Mouse (Mus musculus) E14TG2a.4 (cell line): ENCODE results near the gene Sdk2.
A peak's percentile ranks its signal among the peaks of the same experiment; 100 is the strongest.

Experiments
- H3K27me3 ChIP-seq: 2 replicates; pipeline ENCODE4 v1.6.1; 2014; ENCODE audit warnings: low read length, control low read depth; ENCODE audit not compliant: insufficient read depth
- H3K36me3 ChIP-seq: 2 replicates; pipeline ENCODE4 v1.6.1; 2014; ENCODE audit warnings: low read length, control low read depth; ENCODE audit not compliant: insufficient read depth
- H3K4me1 ChIP-seq: replicated peaks from 2 replicates; pipeline ENCODE4 v1.6.1; 2014; ENCODE audit warnings: low read depth, low read length, control low read depth
- H3K4me3 ChIP-seq: replicated peaks from 2 replicates; pipeline ENCODE4 v1.5.1; 2014; ENCODE audit warnings: mild to moderate bottlenecking, low read length
- H3K9me3 ChIP-seq: 2 replicates; pipeline ENCODE4 v1.6.1; 2014; ENCODE audit warnings: low read length, control low read depth
- CTCF ChIP-seq: conservative IDR thresholded peaks from 2 replicates; pipeline ENCODE4 v1.5.1; 2014; ENCODE audit warnings: low read length
- NANOG ChIP-seq: IDR thresholded peaks from 2 replicates; pipeline ENCODE4 v1.6.1; 2014; ENCODE audit warnings: borderline replicate concordance, low read length, mixed read lengths
- POU5F1 ChIP-seq: IDR thresholded peaks from 2 replicates; pipeline ENCODE4 v1.6.1; 2014; ENCODE audit warnings: low read length, borderline replicate concordance

The Sdk2 gene

DNA sequence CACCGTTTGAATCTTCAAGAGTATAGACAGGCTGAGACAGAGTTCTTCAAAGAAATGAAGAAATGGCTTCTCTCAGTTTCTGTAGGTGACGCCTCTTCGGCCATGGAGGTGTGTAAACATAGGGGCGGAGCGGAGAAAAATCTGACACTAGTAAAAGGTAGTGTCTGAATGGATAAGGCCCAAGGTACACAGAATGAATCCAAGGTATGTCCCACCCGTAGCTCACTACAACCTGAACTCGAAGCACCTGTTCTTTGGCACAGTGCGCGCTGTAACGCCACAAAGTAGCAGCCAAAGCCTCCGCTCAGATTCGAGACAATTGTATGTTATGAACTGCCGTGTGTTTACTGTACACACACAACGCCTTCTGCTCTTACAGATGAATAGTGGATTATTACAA lies 311.0 kb downstream of the Sdk2 start:
- Histone ChIP-seq H3K4me1 (peaks cover 49% of the 10 kb centered on the region), H3K4me3 (no peak overlapping the region), H3K27me3 (peaks cover 13% of the 10 kb centered on the region; the same call in 1 of the 2 replicates), H3K9me3 (no peaks in the 10 kb centered on the region), H3K36me3 (no peaks in the 10 kb centered on the region)
- TF ChIP-seq CTCF: no peak
- no peak for TF ChIP-seq NANOG
- no peak for TF ChIP-seq POU5F1

DNA sequence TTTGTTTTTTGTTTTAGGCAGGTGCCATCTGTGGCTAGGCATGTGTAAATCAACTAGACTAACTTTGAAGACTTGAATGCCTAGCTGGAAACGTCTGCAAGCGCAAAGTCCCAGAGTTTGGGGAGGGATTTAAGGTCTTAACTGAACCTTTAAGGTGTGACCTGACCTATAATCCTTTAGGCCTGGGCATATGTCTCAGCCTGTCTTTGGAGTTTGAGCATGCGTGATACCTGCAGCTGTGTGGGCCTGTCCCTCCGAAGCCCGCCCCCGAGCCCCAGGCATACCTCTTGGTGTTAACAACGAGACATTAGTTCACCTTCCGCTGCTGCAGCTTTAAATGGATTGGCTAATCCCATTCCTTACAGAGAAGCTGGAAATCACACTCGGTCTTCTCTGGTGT lies 312.0 kb downstream of the Sdk2 start:
- TF ChIP-seq CTCF: no peak
- TF ChIP-seq POU5F1: no peak
- TF ChIP-seq NANOG: no peak
- Histone ChIP-seq H3K4me3 (no peak overlapping the region), H3K36me3 (no peaks in the 10 kb centered on the region), H3K27me3 (peaks cover 11% of the 10 kb centered on the region; the same call in 1 of the 2 replicates), H3K4me1 (peaks cover 56% of the 10 kb centered on the region), H3K9me3 (no peaks in the 10 kb centered on the region)

DNA sequence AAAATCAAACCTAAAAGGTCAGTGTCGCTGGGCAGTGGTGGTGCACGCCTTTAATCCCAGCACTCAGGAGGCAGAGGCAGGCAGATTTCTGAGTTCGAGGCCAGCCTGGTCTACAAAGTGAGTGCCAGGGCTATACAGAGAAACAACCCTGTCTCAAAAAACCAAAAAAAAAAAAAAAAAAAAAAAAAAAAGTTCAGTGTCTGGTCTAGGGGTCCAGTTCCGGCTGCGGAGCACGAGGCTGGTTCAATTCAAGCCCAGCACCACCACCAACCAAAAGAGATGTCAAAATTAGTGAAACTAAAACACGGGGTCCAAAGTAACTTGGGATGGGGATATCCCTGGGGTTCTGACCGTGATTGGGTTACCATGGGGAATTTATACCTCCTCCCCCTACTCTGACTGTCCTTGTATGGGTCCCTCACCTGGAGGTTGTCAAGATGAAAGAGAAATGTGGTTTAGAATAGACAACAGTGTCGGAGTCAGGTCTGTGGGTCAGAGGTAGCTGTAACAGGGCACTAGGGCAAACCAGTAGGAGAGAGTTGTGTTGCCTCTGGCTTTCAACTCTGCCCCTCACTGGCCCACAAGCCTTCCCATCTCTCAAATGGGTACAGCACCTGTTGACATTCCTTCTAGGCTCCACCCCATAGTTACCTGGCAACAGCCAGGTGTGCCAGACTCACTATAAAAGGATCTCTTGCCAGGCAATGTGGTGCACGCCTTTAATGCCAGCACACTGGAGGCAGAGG lies 314.0 kb downstream of the Sdk2 start:
- Histone ChIP-seq H3K9me3 (no peaks in the 10 kb centered on the region), H3K4me1 (peaks cover 76% of the 10 kb centered on the region), H3K27me3 (no peaks in the 10 kb centered on the region), H3K36me3 (peaks cover 17% of the 10 kb centered on the region), H3K4me3 (peak overlapping the region; percentile 94)
- TF ChIP-seq NANOG: no peak
- no peak for TF ChIP-seq POU5F1
- no peak for TF ChIP-seq CTCF

DNA sequence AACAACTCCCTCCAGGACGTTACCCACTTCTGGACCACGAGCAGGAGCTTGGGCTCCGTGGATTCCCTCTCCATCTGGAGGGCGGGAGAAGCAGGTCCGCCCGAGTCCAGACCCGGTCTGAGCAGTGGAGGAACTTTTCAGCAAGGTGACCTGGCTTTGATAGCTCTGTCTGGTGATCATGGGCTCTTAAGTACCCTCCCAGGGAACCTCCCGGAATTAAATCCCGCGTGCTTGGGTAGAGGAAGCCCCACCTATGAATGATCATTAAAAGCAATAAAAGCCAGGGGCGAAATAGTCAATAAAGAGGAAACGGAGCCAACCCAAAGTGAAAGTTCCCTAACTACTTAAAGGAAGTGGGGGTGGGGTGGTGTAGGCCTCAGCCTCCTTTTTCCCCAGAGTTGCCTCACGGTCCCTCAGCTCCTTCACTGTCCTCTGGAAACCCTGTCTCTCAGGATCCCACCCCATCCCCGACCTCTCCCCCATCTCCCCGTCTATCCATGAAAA lies 314.6 kb downstream of the Sdk2 start:
- Histone ChIP-seq H3K4me3 (peak overlapping the region; percentile 94), H3K4me1 (peaks cover 83% of the 10 kb centered on the region), H3K9me3 (no peaks in the 10 kb centered on the region), H3K27me3 (no peaks in the 10 kb centered on the region), H3K36me3 (peaks cover 19% of the 10 kb centered on the region)
- no peak for TF ChIP-seq POU5F1
- peak; percentile 71 for TF ChIP-seq NANOG

DNA sequence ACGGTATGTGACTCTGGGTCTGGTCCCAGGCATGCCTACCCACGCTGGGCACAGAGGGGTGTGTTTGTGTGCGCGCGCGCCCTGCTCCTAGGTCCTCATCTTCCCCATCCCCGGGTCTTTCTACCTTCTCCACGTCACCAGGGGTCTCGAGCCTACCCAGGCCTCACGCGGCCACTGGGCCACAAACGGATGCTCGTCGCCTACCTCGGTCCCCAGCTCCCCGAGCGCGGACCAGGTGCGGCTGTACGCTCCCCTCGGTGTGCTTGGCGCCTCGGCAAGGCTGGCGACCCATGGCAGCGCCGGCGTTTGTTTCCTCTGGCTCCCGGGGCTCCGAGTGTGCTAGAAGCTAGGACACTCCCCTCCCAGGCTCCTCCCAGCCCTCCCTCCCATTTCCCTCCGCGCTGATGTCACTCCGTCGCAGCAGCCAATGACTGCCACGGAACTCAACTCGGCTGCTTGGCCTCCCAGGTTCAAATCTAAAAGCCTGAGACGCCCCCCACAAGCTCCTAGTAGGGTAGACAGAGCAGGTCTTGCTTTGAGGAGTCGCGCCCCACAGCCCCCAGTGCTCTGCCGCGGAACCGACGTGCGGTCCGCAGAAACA lies 315.3 kb downstream of the Sdk2 start, which contains the start of gene Cdc42ep4:
TSS of gene Cdc42ep4 (minus strand) at position 398 of the 601 bp plus-strand sequence.
- peaks cover 19% of the 10 kb centered on the region for H3K36me3 ChIP-seq
- no peaks in the 10 kb centered on the region for H3K9me3 ChIP-seq
- TF ChIP-seq POU5F1 (no peak), NANOG (no peak), CTCF (no peak)
- no peaks in the 10 kb centered on the region for H3K27me3 ChIP-seq
- peaks cover 83% of the 10 kb centered on the region for H3K4me1 ChIP-seq
- H3K4me3 ChIP-seq: peak within 1 kb of the TSS; percentile 94

DNA sequence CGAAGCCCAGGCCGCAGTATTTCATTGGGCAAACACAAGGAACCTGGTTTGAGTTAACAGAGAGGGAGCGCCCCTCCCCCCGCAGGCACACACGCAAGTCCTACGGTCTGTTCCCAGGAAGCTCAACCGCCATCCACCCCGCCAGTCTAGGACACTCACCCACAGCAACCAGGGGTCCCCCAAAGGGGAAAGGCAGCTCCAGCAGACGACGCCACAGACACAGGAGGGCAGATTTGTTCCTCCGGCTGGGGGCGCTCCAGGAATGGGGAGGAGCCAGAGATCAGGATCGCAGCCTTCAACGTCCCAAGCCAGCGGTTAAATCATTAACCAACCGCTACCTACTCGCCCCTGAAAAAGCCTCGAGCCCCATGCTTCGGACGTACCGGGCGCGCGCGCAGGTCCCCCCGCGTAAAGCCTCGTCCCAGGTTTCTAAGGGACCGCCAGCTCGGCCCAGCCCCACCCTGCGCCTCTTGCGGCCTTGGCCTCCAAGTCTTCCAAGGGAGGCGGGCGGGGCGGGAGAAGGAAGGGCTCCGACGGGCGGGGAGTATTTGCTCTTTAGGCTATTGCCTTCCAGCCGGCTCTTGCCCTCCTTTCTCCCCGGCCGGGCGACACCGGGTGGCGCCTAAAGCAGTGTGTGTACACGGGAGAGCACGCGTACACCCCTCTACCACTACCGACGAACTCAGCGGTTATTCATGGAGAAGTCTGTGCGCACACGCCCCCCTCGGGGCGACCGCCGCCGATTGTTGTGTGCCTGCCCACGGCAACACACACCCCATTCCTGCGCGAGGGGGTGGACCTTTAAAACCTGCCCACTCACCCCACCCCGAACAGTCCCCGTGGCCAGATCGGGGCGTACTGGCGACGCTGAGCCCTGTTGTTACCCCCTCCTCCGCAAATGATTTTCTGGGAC lies 316.0 kb downstream of the Sdk2 start:
- TF ChIP-seq NANOG (no peak), CTCF (peak; percentile 17; the same call in 1 of the 2 replicates), POU5F1 (no peak)
- Histone ChIP-seq H3K4me1 (peaks cover 84% of the 10 kb centered on the region), H3K9me3 (no peaks in the 10 kb centered on the region), H3K4me3 (peak overlapping the region; percentile 94), H3K36me3 (peaks cover 23% of the 10 kb centered on the region), H3K27me3 (no peaks in the 10 kb centered on the region)

DNA sequence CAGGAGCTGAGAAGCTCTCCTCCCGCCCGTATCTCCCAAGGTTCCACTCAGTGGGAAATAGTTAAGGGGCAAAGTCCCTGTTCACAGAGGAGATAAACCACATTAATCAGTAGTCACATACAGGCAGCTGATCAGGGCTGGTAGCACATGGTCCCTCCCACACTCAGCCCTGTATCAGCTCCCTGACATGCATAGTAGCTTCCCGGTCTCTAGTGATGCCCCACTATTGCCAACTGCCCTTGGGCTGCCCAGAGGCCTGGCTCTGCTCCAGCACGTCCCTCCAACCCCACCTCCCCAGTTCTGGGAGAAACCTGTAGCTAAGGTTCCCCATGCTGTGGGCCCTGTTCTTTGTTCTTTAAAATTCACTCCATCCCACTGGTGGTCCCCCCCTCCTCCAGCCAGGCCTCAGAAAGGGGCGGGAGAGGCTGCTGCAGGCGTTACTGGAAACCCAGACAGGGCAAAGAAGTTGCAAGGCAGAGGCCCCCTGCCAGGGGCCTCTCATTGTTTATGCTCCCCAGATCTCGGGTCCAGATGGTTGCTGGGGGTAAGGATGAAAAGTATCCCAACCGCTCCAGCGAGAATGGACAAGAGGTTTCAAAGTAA lies 317.0 kb downstream of the Sdk2 start:
- TF ChIP-seq CTCF: no peak
- TF ChIP-seq NANOG: no peak
- no peak for TF ChIP-seq POU5F1
- peak overlapping the region; percentile 94 for H3K4me3 ChIP-seq

More for the DNA sequence above, 317.0 kb downstream of the Sdk2 start:
- Histone ChIP-seq H3K9me3 (no peaks in the 10 kb centered on the region), H3K4me1 (peaks cover 81% of the 10 kb centered on the region), H3K36me3 (peaks cover 32% of the 10 kb centered on the region), H3K27me3 (no peaks in the 10 kb centered on the region)
